Mouse (Mus musculus) liver, embryonic 11.5 days (tissue): Measurements from ENCODE around the gene Tlr11. TPM values are rescaled to one million over a fixed set of nuclear protein-coding genes. Genes with fewer than 3 reads are reported as not detected.

ENCODE experiments used
- ATAC-seq: fragments of 200-750 bp; cut with Nextera tagmentation; replicated peaks from 2 replicates; pipeline ENCODE4 v1.8.0; 2017; ENCODE audit warnings: moderate number of reproducible peaks, mild to moderate bottlenecking, moderate TSS enrichment, moderate library complexity; ENCODE audit not compliant: low FRiP score
- DNase-seq: peaks from one replicate; pipeline ENCODE4 v3.0.0-alpha.2; 2017; ENCODE audit warnings: low spot score
- H3K27ac ChIP-seq: fragments of 300-500 bp; sonication (generic); 2 replicates; pipeline ENCODE4 v1.5.1; 2014; ENCODE audit warnings: mild to moderate bottlenecking, low read depth, low read length, control low read depth
- H3K27me3 ChIP-seq: fragments of 300-500 bp; sonication (generic); replicated peaks from 2 replicates; pipeline ENCODE4 v1.6.1; 2014; ENCODE audit warnings: low read length, mixed read lengths; ENCODE audit not compliant: control insufficient read depth, insufficient read depth
- H3K36me3 ChIP-seq: fragments of 300-500 bp; sonication (generic); 2 replicates; pipeline ENCODE4 v1.6.1; 2014; ENCODE audit warnings: mild to moderate bottlenecking, low read length, moderate library complexity, mixed read lengths; ENCODE audit not compliant: control insufficient read depth, insufficient read depth
- H3K4me1 ChIP-seq: fragments of 300-500 bp; sonication (generic); replicated peaks from 2 replicates; pipeline ENCODE4 v1.6.1; 2014; ENCODE audit warnings: low read length, mixed read lengths; ENCODE audit not compliant: control insufficient read depth, insufficient read depth
- H3K4me2 ChIP-seq: fragments of 300-500 bp; sonication (generic); 2 replicates; pipeline ENCODE4 v1.6.1; 2014; ENCODE audit warnings: mild to moderate bottlenecking, control low read depth, moderate library complexity
- H3K4me3 ChIP-seq: fragments of 300-500 bp; sonication (generic); 2 replicates; pipeline ENCODE4 v1.5.1; 2014; ENCODE audit warnings: low read depth, low read length, control low read depth
- H3K9ac ChIP-seq: fragments of 300-500 bp; sonication (generic); 2 replicates; pipeline ENCODE4 v1.6.1; 2014; ENCODE audit warnings: low read depth, low read length, control low read depth
- H3K9me3 ChIP-seq: fragments of 300-500 bp; sonication (generic); 2 replicates; pipeline ENCODE4 v1.6.1; 2016; ENCODE audit warnings: low read length, inconsistent platforms, mixed read lengths; ENCODE audit not compliant: control insufficient read depth
- WGBS: fragments of 180-500 bp; shearing (Covaris S2); extraction: QIAGEN DNeasy Blood & Tissue Kit; methylation state at CpG from one replicate; pipeline ENCODE4 v1.1.7; 2014; 5-methylcytosine and 5-hydroxymethylcytosine counted together
- polyA plus RNA-seq: library from polyadenylated mRNA; unstranded; fragments of >200 nt; fragmentation: Nextera tagmentation; extraction: Ambion mirVana; gene quantifications from 2 replicates; pipeline ENCODE4 v1.2.1, GENCODE M21; 2014

Gene Tlr11
- polyA plus RNA-seq = not detected in 2 replicates

DNA sequence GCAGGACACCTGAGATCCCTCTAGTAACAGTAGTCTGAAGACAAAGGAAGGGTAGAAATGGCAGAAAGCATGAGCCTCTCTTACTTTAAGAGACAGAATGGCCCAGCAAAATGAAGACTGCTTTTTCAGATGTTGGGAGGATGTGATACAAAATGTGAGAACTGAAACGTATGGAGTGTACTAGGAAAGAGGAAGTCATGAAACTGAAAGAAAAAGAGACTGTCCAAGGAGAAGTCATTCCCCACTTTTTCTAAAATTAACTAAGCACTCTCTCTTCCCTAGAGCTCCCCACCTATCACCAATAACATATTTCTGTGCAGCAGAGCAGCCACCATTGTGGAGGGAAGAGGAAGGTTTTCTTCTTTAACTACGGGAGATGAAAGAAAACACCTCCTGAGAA, at the start of gene Tlr11:
Gene Tlr11, plus strand, starts transcription at position 322 of the 400 bp plus-strand sequence.
- 65% methylated on average over 2 of the region's 2 CpGs for WGBS
- DNase-seq (no peak), ATAC-seq (no peak)
- Histone ChIP-seq H3K4me3 (no peak within 1 kb of the TSS), H3K27me3 (no peaks in the 10 kb centered on the region), H3K9ac (no peak within 1 kb of the TSS), H3K9me3 (no peaks in the 10 kb centered on the region), H3K4me2 (no peak within 1 kb of the TSS), H3K4me1 (no peaks in the 10 kb centered on the region), H3K36me3 (no peaks in the 10 kb centered on the region), H3K27ac (no peak within 1 kb of the TSS)

DNA sequence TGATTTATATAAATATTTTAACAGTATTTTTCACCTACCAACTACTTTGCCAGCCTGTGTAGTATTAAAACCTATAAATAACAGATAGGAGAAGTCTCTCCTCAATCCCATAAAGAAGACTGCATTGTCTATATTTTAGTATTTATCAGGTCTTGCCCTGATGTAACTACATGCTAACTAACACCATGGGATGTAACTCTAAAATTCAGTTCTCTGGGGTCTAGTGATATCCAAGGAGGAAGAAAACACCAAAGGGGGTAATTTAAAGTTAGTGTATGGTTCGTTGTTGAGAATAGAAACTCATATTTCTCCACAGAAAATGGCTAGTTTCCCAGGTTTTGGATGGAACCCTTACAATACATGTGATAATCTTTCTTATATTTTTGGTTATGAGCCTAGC, 31.1 kb upstream of the Tlr11 start, which contains the start of gene Olfr734:
Gene Olfr734, minus strand, starts transcription at position 101 of the 400 bp plus-strand sequence.
- H3K9ac ChIP-seq = no peak within 1 kb of the TSS
- no peaks in the 10 kb centered on the region for H3K36me3 ChIP-seq
- no peaks in the 10 kb centered on the region for H3K27me3 ChIP-seq
- H3K4me1 ChIP-seq = no peaks in the 10 kb centered on the region
- H3K4me2 ChIP-seq = no peak within 1 kb of the TSS
- WGBS = 65% methylated on average over 1 of the region's 1 CpGs
- no peak within 1 kb of the TSS for H3K4me3 ChIP-seq
- ATAC-seq (no peak), DNase-seq (no peak)
- H3K27ac ChIP-seq = no peak within 1 kb of the TSS
- H3K9me3 ChIP-seq = no peaks in the 10 kb centered on the region

DNA sequence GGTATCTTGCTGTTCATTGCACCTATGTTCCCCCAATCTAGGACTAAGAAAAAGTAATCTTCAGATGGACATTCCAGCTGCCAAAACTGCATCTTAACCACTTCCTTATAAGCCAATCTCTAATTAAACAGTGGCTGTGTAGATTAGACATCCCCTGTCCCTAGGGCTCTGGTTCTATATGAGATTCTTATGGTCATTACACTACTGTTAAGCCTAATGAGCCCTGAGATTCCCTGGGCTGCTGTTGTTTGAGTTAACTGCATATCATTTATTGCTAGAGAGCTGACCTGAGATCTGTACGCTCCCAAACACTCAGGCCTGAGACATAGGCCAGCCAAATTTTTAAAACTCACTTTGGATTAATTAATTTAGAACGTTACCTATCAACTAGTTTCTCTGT, 8.9 kb upstream of the Tlr11 start, which contains the start of gene Olfr735:
Gene Olfr735, minus strand, starts transcription at position 77 of the 400 bp plus-strand sequence.
- Histone ChIP-seq H3K36me3 (no peaks in the 10 kb centered on the region), H3K4me1 (no peaks in the 10 kb centered on the region), H3K27ac (no peak within 1 kb of the TSS), H3K27me3 (no peaks in the 10 kb centered on the region), H3K4me3 (no peak within 1 kb of the TSS), H3K4me2 (no peak within 1 kb of the TSS), H3K9ac (no peak within 1 kb of the TSS), H3K9me3 (no peaks in the 10 kb centered on the region)
- 82% methylated on average over 2 of the region's 2 CpGs for WGBS
- DNase-seq (no peak), ATAC-seq (no peak)

DNA sequence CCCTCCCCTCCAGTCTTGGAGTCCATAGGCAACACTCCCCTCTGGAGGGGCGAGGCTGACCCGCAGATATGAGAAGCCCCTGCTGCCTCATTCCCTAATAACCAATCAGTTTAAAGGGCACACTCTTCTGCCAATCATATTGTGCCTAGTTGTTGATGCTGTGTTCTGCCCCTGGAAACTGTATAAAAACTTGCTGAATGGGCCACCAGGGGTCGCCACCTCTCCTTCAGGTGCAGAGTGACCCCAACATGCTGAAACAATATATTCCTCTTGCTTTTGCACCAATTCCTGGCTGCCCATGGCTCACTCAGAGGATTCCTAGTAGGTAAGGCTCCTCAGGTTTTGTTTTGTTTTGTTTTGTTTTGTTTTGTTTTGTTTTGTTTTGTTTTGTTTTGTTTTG, 5.3 kb upstream of the Tlr11 start:
- ATAC-seq (peak; percentile 29; the same call in 1 of the 2 replicates), DNase-seq (no peak)
- Histone ChIP-seq H3K27me3 (no peaks in the 10 kb centered on the region), H3K9ac (no peak overlapping the region), H3K36me3 (no peaks in the 10 kb centered on the region), H3K4me2 (no peak overlapping the region), H3K27ac (no peak overlapping the region), H3K4me1 (no peaks in the 10 kb centered on the region), H3K9me3 (no peaks in the 10 kb centered on the region), H3K4me3 (no peak overlapping the region)
- WGBS = 43% methylated on average over 3 of the region's 3 CpGs

DNA sequence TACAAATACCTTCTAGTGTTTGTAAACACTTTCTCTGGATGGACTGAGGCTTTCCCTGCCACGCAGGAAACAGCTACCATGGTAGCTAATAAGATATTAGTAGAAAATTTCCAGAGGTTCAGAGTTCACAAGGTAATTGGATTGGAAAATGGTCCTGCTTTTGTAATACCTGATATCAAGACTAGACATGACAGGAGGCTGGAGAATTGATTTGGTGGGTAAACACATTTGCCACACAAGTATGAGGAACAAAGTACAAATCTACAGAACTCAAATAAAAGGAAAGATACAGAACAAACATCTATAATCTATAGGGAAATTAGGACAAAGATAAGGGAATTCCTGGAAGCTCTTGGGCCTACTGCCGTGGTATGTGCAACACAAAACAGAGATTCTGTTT, 989 bp upstream of the Tlr11 start:
- WGBS = 65% methylated on average over 2 of the region's 2 CpGs
- Histone ChIP-seq H3K36me3 (no peaks in the 10 kb centered on the region), H3K27me3 (no peaks in the 10 kb centered on the region), H3K4me2 (no peak overlapping the region), H3K4me1 (no peaks in the 10 kb centered on the region), H3K9me3 (no peaks in the 10 kb centered on the region), H3K9ac (no peak overlapping the region), H3K27ac (no peak overlapping the region), H3K4me3 (no peak overlapping the region)
- DNase-seq (no peak), ATAC-seq (no peak)

- no peak for ATAC-seq
- Histone ChIP-seq H3K9me3 (no peaks in the 10 kb centered on the region), H3K9ac (no peak overlapping the region), H3K4me2 (no peak overlapping the region), H3K27ac (no peak overlapping the region), H3K36me3 (no peaks in the 10 kb centered on the region), H3K4me3 (no peak overlapping the region), H3K4me1 (no peaks in the 10 kb centered on the region), H3K27me3 (no peaks in the 10 kb centered on the region)
- DNase-seq = no peak
- 81% methylated on average over 3 of the region's 3 CpGs for WGBS
These were observed 2.8 kb downstream of the Tlr11 start for GRCm38 (mm10) chr14:50360480-50360879.

DNA sequence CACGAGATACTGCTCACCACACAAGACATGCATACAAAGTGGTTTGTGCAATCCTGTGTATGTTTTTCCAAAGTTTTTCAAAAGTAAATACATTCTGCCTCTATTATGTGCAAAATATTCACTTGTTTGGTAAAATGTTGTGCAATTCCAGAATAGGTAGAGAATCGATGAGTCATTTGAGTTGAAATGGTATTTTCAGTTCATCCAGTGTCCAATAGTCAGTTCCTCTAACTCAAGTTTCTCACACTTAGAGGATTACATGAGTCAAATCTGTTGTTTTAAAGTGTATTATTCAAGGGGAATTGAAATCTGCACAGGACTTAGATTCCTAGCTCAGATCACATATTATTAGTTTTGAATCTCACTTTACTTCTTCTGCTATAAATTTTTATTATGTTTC, 5.8 kb downstream of the Tlr11 start:
- Histone ChIP-seq H3K4me1 (no peaks in the 10 kb centered on the region), H3K36me3 (no peaks in the 10 kb centered on the region), H3K27me3 (no peaks in the 10 kb centered on the region), H3K4me3 (no peak overlapping the region), H3K4me2 (no peak overlapping the region), H3K9me3 (no peaks in the 10 kb centered on the region), H3K27ac (no peak overlapping the region), H3K9ac (no peak overlapping the region)
- ATAC-seq = no peak
- WGBS = 80% methylated on average over 2 of the region's 2 CpGs
- DNase-seq = no peak

GRCm38 (mm10) chr14:50380863-50381262, 23.1 kb downstream of the Tlr11 start, which contains the start of gene Olfr736:
Gene Olfr736 (plus strand): TSS chr14:50381163.
- Histone ChIP-seq H3K36me3 (no peaks in the 10 kb centered on the region), H3K9ac (no peak within 1 kb of the TSS), H3K4me3 (no peak within 1 kb of the TSS), H3K4me2 (no peak within 1 kb of the TSS), H3K4me1 (no peaks in the 10 kb centered on the region), H3K27ac (no peak within 1 kb of the TSS), H3K27me3 (no peaks in the 10 kb centered on the region), H3K9me3 (no peaks in the 10 kb centered on the region)
- ATAC-seq (no peak), DNase-seq (no peak)
- 79% methylated on average over 2 of the region's 2 CpGs for WGBS

- DNase-seq (no peak), ATAC-seq (no peak)
- H3K4me3 ChIP-seq = no peak within 1 kb of the TSS
- no peak within 1 kb of the TSS for H3K27ac ChIP-seq
- H3K9me3 ChIP-seq = no peaks in the 10 kb centered on the region
- no peak within 1 kb of the TSS for H3K4me2 ChIP-seq
- no peaks in the 10 kb centered on the region for H3K4me1 ChIP-seq
- WGBS = 73% methylated on average over 1 of the region's 1 CpGs
- no peaks in the 10 kb centered on the region for H3K36me3 ChIP-seq
- no peak within 1 kb of the TSS for H3K9ac ChIP-seq
- no peaks in the 10 kb centered on the region for H3K27me3 ChIP-seq
These were observed 49.6 kb downstream of the Tlr11 start, which contains the start of gene Olfr738 for GRCm38 (mm10) chr14:50407268-50407667. Gene Olfr738 (plus strand): TSS chr14:50407568.
